Mouse (Mus musculus): ENCODE results near the gene Elp5.

The Elp5 gene

GRCm38 (mm10) chr11:69990850-69991691 lies 8.8 kb upstream of the Elp5 start, which contains the start of gene Gabarap:
Gabarap (plus strand) TSS chr11:69991143.
- peak; percentile 97 for DNase-seq (ENCODE audit: low spot score)

GRCm38 (mm10) chr11:69989949-69990348 lies 7.6 kb upstream of the Elp5 start:
- no peak for DNase-seq (ENCODE audit: low spot score)

GRCm38 (mm10) chr11:69984431-69984830 lies 2.1 kb upstream of the Elp5 start:
- no peak for DNase-seq (ENCODE audit: low spot score)

DNA sequence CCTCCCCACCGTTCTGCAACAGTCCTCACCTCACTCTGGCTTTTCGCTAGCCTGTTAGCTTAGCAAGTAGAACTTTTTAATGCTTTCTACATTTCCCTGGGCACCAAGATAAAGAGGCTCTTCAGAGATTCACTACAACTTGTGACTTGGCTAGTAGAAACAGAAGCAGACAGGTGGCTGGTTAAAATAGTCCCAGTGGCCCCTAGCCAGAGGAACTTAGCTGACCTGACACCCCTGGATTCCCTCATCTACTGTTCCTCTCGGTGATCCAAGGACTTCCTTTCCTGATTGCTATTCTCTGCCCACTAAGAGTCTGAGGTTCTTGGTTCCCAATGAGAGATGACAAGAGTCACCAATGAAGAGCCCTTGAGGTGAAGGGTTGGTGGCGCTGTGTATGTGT lies 1.1 kb upstream of the Elp5 start:
- DNase-seq (ENCODE audit: low spot score) = no peak

- DNase-seq (ENCODE audit: low spot score) = no peak
These were observed 560 bp upstream of the Elp5 start for GRCm38 (mm10) chr11:69982877-69983276.

DNA sequence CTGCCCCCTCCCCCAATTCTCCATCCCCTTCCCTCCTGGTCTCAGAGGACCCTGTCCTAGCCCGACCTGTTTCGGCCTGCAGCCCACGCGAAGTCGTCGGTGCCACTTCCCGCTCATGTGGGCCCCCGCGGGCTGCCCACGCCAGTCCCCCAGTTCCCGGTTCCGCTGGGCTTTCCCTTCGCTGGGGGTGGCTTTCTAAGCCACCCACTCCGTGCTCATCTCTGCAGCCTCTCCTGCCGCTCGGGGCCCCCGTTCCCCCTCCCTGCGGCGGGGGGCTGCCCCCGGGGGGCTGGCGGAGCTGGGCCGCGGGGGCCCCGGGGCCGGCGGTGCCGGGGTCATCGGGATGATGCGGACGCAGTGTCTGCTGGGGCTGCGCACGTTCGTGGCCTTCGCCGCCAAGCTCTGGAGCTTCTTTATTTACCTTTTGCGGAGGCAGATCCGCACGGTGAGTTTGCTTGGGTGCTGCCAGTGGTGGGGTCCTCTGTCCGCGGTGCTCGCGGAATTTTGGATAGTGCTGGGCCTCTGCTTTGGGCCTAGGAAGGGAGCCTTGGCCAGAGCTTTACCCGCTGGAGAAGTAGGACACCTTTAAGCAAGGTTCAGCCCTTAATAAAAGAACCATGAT lies 1.1 kb downstream of the Elp5 start, which contains the start of gene Ctdnep1:
TSS of gene Ctdnep1 (plus strand) at position 16 of the 622 bp plus-strand sequence.
- DNase-seq (ENCODE audit: low spot score) = peak; percentile 59

- DNase-seq (ENCODE audit: low spot score) = peak; percentile 99
These were observed 1.8 kb downstream of the Elp5 start for GRCm38 (mm10) chr11:69980196-69981140.

GRCm38 (mm10) chr11:69979827-69980195 lies 2.5 kb downstream of the Elp5 start:
- no peak for DNase-seq (ENCODE audit: low spot score)

- no peak for DNase-seq (ENCODE audit: low spot score)
These were observed 6.0 kb downstream of the Elp5 start for GRCm38 (mm10) chr11:69976271-69976670.

- no peak for DNase-seq (ENCODE audit: low spot score)
These were observed 7.4 kb downstream of the Elp5 start for GRCm38 (mm10) chr11:69974907-69975306.

- DNase-seq (ENCODE audit: low spot score) = no peak
These were observed 11.5 kb downstream of the Elp5 start for GRCm38 (mm10) chr11:69970775-69971174.

GRCm38 (mm10) chr11:69970222-69970621 lies 12.1 kb downstream of the Elp5 start:
- no peak for DNase-seq (ENCODE audit: low spot score)

DNA sequence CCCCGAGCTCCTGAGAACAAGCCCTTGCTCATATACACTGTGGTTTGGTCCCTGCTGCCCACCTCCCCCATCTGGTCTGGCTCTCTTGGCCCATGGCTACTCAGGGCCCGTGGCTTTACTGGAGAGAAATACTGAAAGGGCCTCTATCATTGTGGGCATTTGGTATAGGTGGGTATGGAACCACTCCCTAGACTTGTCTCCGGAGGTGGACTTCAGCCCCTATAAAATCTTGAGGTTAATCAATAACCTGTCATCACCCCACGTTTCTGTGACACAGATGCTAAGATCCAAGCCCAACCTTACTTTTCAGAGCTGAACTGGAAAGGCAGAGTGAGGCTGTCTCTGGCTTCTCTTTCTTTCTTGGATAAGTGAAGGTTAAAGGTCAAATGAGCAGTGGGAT lies 13.5 kb downstream of the Elp5 start:
- DNase-seq (ENCODE audit: low spot score) = no peak

GRCm38 (mm10) chr11:69966860-69967517 lies 15.3 kb downstream of the Elp5 start:
- no peak for DNase-seq (ENCODE audit: low spot score)

DNA sequence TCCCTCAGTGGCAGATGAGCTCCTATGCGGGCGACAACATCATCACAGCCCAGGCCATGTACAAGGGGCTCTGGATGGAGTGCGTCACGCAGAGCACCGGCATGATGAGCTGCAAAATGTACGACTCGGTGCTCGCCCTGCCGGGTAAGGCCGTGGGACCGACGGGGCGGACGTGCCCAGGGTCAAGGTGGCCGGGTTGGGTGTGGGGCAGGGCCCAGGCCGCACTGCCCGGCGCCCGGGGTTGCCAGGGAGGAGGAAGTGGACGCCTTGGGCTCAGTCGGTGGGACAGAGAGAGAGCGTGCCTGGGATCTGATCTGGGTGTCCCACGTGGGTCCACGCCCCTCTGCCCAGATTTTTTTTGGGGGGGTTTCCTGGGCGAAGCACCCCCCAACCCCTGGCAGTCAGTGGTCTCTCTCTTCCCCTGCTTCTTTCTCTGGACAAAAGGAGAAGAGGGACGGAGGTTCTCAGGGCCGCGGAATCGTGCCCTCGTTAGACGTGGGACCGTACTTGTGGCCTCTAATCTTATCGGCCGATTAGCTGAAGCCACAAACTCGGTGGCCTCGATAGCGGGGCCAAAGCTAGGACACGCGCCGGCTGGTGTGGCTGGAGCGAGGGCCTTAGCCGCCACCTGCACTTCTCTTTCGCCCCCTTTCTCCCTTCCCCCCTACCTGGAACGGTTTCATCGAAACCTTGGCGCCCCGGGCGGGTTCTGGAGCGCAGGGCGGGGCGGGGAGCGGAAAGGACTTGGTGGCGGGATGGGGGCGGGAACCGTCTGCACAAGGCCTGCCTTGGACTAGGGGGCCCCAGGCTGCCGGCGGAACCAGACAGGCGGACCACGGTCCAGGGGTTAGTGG lies 16.1 kb downstream of the Elp5 start:
- DNase-seq (ENCODE audit: low spot score) = peak; percentile 78

DNA sequence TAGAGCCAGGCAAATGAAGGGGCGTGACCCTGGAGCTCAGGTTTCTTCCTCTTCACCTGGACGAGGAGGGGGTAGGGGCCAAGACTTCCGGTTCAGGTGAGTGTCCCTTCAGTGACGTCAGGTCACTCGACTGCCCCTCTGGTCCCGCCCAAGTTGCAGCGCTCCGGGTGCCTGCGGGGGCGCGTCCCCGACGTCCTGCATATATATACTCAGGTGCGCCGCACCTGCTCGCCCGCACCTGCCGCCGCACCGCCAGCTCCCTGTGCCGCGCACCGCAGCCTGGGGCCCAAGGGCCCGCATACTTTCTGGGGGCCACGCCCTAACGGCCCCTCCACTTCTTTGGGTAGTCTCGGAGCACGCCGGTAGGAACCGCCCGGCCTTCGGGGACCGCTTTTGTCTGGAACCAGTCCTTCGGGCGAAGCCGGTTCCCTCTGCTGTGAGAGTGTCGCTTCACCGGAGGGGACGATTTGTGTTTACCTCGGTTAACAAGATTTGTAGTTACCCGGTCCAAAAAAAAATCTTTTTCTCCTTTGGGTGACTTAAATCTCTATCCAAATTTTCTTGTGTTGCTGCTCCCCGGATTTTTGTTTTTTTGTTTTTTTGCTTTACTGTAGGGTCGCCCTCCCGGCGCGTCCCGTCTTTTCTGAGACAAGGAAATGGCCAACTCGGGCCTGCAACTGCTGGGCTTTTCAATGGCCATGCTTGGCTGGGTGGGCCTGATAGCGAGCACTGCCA lies 16.9 kb downstream of the Elp5 start:
- DNase-seq (ENCODE audit: low spot score) = peak; percentile 49

GRCm38 (mm10) chr11:69964650-69965270 lies 17.6 kb downstream of the Elp5 start, which contains the start of gene Cldn7:
Cldn7 (plus strand) TSS chr11:69964779.
- DNase-seq (ENCODE audit: low spot score) = no peak

GRCm38 (mm10) chr11:69961841-69962240 lies 20.5 kb downstream of the Elp5 start:
- DNase-seq (ENCODE audit: low spot score) = no peak

DNA sequence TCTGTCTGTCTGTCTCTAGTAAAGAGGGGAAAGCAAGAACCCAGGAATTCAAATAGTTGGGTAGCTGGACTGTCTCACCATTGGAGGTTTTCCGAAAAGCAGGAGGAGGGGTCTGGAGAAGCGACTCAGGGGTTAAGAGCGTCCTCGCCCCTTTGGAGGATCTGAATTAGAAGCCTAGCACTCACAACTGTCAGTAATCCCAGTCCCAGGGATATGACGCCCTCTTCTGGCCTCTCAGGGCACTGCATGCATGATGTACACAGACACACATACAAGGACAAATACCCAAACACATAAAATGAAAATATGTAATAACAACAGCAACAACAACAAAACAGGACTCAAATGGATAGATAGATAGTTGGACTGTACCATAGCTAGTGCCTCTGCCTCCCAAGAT lies 21.7 kb downstream of the Elp5 start:
- no peak for DNase-seq (ENCODE audit: low spot score)

GRCm38 (mm10) chr11:69956218-69956617 lies 26.1 kb downstream of the Elp5 start:
- DNase-seq (ENCODE audit: low spot score) = no peak

Data from testis, postnatal 10 days (tissue).